Mouse (Mus musculus) lung, adult 2 months (tissue): ENCODE results near the gene Cyp27b1.

Experiments
- CTCF ChIP-seq: fragments of 200-500 bp; IDR thresholded peaks from 2 replicates; pipeline ENCODE4 v1.5.1; 2011; ENCODE audit warnings: mild to moderate bottlenecking, low read length, control low read depth; ENCODE audit not compliant: insufficient read depth
- POLR2A ChIP-seq: fragments of 200-500 bp; IDR thresholded peaks from 2 replicates; pipeline ENCODE4 v1.6.1; 2011; ENCODE audit warnings: low read depth, mild to moderate bottlenecking, control low read depth, low read length, borderline replicate concordance; ENCODE audit errors: extremely low read depth

- TF ChIP-seq POLR2A (no peak), CTCF (no peak)
Measured at GRCm38 (mm10) chr10:127041274-127041766, 6.7 kb upstream of the Cyp27b1 start, which contains the start of the genes Mettl1 and Eef1akmt3.
